Mouse (Mus musculus): Measurements from ENCODE around the gene Ifnar2.

GRCm38 (mm10) chr16:91331153-91331552, 41.4 kb upstream of the Ifnar2 start:
- TF ChIP-seq ZNF384 (IDR thresholded peaks at IDR 0.05; ENCODE audit: low read depth, low read length) (no peak), CHD2 (IDR thresholded peaks at IDR 0.05; ENCODE audit: low read depth, low read length) (no peak), MAFK (IDR thresholded peaks at IDR 0.05; ENCODE audit: insufficient read depth, low read depth, low read length) (no peak)
